Mouse (Mus musculus): ENCODE measurements around the gene Lrrc4b.

- TF ChIP-seq CTCF (IDR thresholded peaks at IDR 0.05; ENCODE audit: low read depth) (peak; percentile 78), EP300 (IDR thresholded peaks at IDR 0.05; ENCODE audit: low read depth) (no peak)
Measured at GRCm38 (mm10) chr7:44398570-44398969, 30.2 kb upstream of the Lrrc4b start.
